Mouse (Mus musculus): ENCODE measurements around the gene Cdk14.

The Cdk14 gene

DNA sequence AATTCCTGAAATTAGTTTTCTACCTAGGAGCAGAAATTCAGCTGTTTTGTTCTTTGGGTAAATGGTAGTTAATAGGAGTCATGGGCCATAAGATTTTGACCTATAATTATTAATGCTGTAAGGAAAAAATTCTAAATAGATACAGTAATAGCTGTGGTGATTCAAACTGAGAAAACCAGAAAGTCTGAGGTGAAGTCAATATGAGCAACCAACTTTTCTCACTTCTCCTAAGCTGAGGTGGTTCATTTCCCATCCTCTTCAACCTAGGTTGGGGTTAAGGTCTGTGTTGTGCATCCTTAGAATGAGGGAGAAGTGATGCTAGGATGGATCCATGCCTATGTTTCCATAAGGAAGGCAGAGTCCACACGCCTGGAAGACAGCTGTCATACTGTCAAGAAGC is 649.5 kb downstream of the Cdk14 start:
- DNase-seq: no peak

DNA sequence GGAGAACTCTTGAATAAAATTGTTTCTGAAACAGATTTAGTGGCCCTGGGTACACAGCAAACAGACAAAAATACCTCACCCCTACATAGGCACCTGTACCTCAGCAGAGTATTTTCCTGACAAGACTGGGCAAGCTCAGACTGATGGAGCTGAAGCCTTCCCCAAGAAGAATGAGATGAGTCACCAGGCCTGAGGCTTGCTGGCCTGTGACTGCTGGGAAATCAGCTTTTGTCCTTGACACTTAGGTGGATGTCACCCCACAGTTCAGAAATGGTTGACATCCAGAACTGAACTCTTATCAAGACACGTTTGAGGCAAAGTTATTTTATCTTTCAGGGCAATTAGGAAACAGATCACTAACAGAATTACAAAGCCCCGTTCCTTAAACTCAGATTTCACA is 652.2 kb downstream of the Cdk14 start:
- DNase-seq: no peak

DNA sequence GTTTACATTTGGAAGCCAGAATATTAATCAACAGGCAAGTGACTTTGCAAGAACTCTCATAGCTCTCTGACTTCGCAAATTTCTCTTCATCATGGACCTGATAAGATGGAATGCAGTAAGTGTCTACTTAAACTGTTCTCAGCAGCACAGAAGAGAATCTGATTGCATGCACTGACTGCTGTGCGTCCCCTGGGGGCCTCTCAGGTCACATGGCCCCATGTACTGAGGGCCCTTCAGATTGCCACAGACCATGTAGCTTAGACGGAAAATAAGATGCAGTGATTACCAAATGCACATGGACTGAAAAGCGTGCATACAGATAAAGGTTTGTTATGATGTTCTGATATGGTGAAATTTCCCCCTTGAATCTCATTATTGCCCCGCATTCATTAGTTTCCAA is 653.4 kb downstream of the Cdk14 start:
- no peak for DNase-seq

DNA sequence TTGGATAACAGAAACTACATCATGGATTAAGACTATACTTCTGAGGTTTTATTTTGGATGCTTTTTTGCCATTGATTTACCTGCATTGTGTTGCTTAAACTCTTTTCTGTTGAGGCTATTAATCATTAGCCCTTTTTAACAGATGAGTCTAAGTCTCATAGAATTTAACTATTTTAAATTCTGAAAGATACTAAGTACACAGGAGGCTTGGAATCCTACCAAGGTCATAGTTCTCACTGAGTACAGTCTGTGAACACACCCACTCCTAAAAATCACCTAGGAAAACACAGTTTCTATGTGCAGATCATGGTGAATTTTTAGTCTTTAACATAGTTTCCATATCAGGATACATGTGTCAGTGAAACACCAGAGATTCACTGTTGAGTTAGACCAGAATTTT is 658.2 kb downstream of the Cdk14 start:
- DNase-seq: no peak

DNA sequence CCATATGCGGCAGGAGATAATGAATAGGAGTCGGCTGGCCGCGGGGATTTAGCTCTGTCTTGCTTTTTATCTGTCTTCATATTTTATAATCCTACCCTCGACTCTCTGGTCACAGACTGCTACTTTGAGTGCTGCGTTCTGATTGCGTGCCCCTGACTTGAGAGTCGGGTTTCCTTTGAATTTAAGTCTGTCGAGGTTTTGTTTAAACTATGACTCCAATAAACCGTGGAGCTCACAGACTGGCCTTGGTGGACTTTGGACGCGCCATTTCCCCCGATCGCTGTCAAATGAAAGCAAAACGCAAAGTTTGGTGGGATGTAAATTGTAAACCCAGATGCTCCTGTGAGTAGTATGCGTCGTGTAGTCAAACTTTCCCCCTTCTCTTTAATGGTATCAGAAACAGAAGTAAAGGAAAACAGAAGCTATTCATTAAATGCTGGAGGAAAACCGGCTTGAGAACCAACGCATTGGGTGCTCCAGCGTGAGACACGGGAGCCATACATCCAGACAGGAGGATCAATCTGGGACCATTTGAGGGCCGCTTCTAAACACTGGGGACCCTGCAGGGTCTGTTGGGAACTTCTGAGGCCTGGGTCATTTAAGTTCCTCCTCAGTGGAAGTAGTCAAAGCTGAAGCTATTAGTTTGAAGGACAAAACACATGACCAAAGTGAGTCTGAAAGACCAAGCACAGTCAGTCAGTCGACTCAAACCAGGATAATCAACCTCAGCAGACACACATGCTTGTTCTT is 661.6 kb downstream of the Cdk14 start:
- no peak for DNase-seq

DNA sequence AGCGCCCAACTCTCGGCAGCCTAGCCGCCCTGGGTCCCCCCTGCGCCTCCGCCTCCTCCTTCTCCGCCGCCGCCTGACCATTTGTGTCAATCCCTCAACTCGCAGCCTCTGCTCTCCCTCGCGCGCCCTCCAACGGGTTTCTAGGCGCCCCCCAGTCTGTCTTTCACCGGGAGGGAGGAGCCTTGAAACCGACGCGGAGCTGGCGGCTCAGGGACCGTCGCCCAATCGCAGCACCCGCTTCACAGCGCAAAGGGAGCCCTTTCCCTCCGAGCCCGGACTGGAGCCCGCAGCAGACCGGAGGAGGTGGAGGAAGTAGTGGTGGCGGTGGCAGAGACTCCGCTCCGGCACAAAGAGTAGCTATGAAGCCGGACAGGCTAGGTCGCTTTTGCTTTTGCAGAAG is 662.2 kb downstream of the Cdk14 start, which contains the start of gene Fzd1:
Gene Fzd1 (minus strand): TSS at position 134 of the 400 bp plus-strand sequence.
- DNase-seq: peak; percentile 92 to 95

DNA sequence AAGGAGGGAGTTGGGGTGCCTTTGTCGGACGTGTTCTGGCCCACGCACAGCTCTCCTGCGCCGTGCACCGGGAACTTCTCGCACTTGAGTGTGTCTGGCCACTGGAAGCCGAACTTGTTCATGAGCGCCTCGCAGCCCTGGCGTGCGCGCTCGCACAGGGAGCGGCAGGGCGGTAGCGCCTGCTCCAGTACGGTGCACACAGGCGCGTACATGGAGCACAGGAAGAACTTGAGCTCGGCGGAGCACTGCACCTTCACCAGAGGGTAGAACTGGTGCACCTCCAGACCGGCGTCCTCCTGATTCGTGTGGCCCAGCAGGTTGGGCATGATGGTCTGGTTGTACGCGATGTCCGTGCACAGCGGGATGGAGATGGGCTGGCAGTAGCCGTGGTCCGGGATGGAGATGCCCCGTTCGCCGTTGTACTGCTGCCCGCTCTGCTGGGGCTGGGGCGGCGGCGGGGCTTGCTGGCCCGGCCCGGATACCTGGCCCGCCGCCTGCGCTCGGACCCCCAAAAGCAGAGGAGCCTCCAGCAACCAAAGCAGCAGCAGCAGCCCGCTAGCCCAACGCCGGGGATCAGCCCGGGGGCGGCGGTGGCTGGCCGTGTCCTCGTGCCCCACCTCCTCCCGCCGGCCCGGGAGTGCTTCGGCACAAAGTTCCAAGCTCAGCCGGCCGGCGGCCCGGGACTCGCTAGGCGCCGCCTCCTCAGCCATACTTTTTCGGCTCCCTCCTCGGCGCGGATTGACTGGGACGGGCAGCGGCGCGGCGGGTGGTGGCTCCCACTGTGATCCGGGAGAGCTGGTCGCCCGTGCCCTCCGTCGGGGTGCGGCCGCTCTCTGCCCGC is 663.0 kb downstream of the Cdk14 start:
- peak; percentile 71 to 76 for DNase-seq

DNA sequence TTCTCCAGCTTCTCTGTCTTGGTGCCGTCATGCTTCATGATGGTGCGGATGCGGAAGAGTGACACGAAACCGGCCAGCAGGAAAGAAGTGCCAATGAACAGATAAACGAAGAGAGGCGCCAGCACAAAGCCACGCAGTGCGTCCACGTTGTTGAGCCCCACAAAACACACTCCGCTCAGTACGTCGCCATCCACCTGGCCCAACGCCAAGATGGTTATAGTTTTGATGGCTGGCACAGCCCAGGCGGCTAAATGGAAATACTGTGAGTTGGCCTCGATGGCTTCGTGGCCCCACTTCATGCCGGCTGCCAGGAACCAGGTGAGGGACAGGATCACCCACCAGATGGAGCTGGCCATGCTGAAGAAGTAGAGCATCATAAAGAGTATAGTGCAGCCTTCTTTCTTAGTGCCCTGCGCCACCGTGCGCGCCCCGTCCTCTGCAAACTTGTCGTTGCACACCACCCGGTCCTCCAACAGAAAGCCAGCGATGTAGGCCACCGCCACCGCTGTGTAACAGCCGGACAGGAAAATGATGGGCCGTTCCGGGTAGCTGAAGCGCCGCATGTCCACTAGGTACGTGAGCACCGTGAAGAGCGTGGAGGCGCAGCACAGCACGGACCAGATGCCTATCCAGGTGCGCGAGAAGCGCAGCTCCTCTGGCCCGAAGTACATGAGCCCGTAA is 664.0 kb downstream of the Cdk14 start:
- DNase-seq: peak; percentile 81 to 85

DNA sequence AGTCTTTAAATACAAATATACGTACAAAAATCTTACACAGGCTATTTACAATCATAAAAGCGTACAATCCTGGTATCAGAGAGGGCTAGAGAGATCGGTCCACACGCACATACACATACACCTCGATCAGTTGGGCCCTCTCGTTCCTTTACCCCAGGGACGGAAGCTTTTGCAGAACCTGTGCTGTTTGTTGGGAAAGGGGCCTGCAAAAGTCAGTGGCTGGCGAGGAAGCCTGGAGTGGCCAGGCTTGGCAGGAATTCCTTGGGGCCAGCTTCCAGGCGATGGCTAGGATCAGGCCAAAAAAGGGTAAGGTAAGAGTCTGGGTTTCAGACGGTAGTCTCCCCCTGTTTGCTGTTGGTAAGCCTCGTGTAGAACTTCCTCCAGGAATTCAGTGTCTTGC is 664.8 kb downstream of the Cdk14 start:
- peak; percentile 29 to 34 for DNase-seq

DNA sequence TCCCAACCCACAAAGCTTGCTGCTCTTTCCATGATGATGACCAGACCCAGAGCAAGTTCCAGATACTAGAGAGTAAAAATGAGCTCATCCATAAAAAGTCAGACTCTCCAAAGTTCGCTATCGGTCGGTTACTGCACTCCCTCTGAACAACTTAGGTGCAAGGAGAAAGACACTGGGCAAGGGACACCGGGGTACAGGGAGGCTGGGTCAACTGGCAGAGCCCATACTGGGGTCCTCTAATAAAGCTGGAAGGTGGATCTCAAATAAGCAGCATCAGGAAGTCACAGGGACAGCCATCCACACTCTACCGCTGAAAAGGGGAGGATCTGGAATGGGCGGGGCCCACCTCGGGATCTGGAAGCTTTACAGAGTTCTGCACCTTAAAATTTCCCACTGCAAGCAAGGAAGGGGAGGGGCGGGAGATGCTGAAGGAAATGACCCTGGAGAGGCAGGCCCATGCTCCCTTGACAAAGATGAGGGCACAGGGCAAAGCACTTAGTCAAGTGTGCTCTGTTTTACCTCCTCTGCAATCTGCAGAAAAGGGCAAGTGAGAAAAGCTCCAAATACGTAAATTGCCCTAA is 665.3 kb downstream of the Cdk14 start:
- DNase-seq: peak; percentile 12 to 15
